Mouse (Mus musculus) thymus, postnatal 0 days (tissue): ENCODE results near the gene Prkg1. TPM values are rescaled to one million over a fixed set of nuclear protein-coding genes. Genes with fewer than 3 reads are reported as not detected.

Experiments
- DNase-seq: peaks from one replicate; pipeline ENCODE4 v3.0.0-alpha.2; 2015; ENCODE audit warnings: low spot score
- polyA plus RNA-seq: library from polyadenylated mRNA; unstranded; fragments of >200 nt; fragmentation: Nextera tagmentation; extraction: Ambion mirVana; gene quantifications from 2 replicates; pipeline ENCODE4 v1.2.1, GENCODE M21; 2015

Gene Prkg1
- polyA plus RNA-seq, 1 experiment from 2014 or later, result 0.27 TPM

GRCm38 (mm10) chr19:31746635-31747034, 18.2 kb downstream of the Prkg1 start:
- peak; percentile 10 for DNase-seq

DNA sequence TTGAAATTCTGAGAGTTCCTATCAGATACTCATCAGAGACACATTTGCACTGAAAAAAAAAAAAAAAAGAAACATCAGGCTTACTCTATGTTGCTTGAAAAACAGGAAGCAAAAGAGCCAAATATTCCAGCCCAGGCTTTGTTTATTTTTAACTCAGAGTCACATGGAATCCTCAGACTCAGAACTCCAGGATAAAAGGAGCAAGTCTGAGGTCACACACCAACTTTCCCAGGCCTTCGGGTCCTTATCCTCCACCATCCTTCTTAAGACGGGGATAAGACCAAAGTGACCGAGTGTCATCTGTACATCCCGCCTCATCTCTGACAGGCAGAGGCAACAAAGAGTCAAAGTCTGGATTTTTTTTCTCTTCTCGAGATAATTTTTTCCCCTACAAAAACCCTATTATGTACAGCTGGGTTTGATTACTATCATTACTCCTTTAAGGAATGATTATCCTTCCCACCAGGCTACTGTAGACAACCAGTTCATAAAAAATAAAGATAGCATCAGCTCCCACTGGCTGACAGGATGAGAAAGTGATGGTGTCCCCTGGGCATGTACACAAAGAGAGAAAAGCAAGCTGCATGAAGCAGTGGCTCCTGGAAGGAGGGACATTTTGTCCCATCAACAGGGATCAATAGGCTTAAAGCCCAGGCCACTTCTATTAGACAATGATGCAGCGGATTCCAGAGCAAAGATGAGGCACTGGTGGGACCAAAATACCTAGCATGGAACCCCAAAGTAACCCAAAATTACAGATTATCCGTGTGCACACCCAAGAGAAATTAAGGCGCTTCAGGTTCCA, 21.4 kb downstream of the Prkg1 start:
- no peak for DNase-seq

DNA sequence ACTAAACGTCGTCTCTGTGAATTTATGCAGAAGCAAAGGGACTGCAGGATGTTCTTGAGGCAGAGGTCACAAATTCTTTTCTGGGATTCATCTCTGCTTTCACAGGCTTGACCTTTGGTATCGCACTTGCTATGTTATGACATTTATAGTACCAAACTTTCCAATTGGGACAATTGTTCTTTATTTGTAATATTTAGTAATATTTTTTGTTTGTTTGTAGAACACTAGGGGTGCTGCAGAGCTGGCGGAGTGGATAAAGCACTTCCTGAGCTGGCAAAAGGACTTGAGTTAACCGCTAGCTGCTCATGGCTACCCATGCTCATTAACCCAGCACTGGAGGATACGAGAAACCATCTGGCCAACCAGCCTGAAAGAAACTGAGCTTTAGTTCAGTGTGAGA, 49.9 kb downstream of the Prkg1 start:
- DNase-seq, result no peak

GRCm38 (mm10) chr19:31714418-31714817, 50.4 kb downstream of the Prkg1 start:
- no peak for DNase-seq

DNA sequence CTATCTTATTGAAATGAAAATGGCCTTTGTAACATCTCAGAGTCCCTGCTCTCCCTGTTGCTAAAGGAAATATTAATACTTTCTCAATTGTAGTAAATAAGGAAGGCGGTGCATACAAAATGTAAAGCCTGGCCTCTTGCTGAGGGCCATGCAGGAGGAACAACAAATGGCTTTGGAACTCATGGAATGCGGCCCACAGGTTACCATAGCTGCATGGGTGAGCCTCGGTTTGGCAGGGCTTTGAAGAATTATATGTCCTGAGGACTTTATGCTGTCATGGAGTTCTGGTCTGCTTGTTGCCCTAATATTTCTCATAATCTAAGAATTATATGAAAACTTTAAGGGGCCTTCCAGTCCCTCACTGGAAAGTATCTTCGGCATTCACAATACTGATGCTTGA, 51.5 kb downstream of the Prkg1 start:
- DNase-seq, result no peak

DNA sequence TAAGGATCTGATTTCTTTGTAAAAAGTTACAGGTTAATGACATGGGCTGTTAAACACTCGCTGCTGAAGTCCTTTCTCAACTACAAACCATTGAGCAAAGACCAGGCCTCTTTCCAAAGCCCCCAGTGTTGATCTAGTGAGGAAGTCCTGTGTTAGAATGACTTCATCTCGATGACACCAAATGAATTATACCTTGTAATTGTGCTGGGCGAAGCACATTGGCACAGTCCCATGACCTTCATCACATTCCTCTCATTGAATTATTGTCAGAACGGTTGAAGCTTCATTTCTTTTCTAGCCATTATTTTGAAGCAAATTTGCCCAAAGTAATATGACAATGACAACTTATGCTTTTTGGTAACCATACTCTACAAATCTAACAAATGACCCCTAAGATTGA, 54.5 kb downstream of the Prkg1 start:
- DNase-seq, result no peak

GRCm38 (mm10) chr19:31703991-31704390, 60.8 kb downstream of the Prkg1 start:
- DNase-seq, result no peak

GRCm38 (mm10) chr19:31698916-31699315, 65.9 kb downstream of the Prkg1 start:
- DNase-seq, result no peak

DNA sequence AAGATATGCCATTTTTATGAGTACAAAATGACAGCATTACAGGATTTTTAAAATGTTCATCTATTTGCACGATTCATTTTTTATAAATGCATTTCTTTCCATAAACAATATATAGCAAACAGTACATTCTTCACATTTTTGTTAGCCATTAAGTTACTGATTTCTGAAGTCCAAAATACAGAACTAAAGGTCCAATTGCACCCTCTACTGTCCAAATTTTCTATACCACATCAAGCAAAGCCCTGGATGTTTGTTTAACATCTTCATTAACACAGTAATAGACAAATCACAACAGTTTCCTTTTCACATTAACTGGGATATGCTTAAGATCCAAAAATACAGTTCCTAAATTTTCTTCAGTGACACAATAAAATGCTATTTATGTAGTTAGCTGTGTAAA, 84.0 kb downstream of the Prkg1 start:
- no peak for DNase-seq

DNA sequence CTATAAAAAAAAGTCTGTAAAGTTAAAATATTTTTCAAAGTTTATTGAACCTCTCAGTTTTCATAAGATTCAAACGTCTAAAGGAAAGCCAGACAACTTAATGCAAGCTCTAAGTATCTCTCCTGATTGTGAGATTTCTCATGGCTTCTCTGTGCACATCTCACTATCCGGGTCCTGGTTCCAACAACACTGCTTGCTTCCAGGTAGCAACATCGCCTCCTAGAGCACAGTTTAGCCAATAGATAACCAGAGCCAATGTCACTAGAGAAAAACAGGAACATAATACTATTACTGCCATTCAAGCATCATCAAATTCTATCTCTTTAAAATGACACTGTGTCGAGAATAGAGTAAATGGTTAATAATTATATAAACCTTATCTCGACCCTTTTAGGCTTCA, 86.5 kb downstream of the Prkg1 start:
- DNase-seq, result no peak

DNA sequence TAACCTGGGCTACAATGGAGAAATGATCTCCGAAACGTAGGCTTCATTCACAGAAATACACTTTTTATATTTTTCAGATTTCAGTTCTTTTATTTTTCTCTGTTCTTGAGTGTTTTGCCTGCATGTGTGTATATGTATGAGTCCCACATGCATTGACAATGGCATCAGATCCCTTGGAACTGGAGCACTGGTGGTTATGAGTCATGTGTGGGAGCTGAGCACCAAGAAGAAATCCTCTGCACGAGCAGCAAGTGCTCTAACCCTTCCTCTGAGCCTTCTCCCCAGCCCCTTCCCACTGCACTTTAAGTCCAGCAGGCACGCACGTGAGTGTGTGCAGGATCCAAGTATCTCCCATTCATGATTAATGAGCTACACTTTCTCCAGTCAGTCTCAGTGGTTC, 93.1 kb downstream of the Prkg1 start:
- no peak for DNase-seq

DNA sequence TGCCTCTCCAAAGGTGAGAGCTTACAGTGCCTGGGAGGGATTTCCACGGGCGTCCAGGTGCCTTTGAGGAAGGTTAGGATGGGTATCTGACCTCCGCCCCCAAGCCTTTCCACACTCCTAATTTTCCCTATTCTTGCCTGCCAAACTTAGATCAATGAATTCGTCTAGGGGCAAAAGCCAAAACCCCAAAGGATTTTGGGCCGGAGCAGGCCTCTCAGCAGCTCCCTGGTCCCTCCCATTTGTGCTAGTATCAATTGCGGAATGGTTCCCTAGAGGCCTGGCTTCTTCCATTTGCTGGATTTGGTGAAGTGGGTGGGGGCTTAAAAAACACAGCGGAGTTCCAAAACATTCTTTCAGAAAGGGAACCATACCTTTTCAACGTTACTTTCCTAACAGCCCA, 99.8 kb downstream of the Prkg1 start:
- no peak for DNase-seq

DNA sequence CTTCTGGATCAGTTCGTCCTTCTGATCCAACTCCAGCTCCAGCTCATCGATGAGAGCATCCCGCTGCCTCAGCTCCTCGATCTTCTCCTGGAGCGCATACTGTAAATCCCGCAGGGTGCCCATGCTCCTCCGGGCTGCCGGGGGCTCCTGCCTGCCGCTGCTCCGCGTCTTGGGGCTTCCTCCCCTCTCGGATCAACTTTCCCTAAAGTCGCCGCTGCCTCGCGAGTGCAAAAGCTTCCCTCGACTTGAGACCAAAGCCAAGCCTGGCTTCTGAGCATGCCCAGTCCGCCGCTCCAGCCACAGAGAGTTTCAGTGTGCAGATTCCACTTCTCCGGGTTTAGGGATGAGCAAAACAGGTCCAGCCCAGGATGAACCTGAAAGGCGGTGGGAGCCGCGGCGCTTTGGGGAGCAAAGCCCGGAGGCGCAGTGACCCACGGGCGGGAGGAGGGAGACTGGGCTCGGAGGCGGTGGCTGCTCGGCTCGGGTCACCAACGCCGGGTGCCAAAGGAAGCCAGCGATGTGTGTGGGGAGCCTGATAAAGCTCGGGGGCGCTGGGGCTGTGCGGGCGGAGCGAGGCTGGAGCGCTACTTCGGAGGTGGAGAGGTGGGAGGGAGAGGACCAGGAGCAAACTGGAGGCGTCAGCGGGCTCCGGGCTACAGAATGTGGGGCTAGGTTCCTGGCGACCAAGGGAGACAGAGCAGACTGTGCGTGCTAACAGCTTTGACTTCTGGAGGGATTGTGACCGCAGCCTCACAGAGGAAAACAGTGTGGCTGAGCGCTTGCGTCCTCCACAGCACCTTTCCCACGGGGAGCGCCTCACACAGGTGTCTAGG, 100.5 kb downstream of the Prkg1 start:
- no peak for DNase-seq

GRCm38 (mm10) chr19:31663437-31664158, 101.2 kb downstream of the Prkg1 start:
- no peak for DNase-seq

GRCm38 (mm10) chr19:31662802-31663201, 102.0 kb downstream of the Prkg1 start:
- no peak for DNase-seq

- no peak for DNase-seq
Measured at GRCm38 (mm10) chr19:31658751-31659397, 106.0 kb downstream of the Prkg1 start.

DNA sequence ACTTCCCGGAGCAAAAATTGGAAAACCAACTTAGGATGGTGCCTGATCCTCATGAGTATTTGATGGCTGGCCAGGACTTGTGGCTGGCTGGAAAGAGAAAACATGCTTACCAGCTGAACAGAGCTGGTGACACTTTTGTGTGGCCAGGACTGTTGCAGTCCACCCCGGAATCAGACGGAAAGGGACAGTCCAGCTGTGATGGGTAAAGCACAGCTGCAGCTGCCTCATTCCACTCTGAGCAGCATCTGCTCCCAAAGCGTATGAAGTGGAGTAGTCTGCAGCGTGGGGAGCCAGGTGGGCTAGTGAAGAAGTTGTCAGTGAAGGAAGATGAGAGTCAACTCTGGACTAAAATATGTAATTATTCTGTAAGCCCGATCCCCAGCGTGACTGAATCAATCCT, 108.6 kb downstream of the Prkg1 start:
- DNase-seq, result no peak

DNA sequence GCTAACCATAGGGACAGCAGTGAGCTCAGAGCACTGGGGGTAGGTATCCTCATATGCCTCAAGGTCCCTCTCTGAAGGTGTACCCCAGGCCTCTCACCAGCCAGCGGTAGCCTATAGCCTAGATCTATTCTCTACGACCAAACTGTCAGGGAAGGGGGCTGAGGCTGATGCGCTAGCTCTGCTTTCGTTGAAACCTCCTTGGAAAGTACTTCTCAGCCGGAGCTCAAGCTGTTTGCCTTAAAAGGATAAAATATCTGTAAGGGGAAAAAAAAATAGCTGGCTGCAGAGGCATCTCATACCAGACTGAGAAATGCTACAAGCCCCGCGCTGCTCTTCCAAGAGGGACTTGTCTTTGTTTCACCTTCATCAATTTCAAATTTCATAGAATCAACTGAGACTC, 109.0 kb downstream of the Prkg1 start:
- DNase-seq, result no peak

- no peak for DNase-seq
Measured at GRCm38 (mm10) chr19:31654022-31654421, 110.8 kb downstream of the Prkg1 start.

DNA sequence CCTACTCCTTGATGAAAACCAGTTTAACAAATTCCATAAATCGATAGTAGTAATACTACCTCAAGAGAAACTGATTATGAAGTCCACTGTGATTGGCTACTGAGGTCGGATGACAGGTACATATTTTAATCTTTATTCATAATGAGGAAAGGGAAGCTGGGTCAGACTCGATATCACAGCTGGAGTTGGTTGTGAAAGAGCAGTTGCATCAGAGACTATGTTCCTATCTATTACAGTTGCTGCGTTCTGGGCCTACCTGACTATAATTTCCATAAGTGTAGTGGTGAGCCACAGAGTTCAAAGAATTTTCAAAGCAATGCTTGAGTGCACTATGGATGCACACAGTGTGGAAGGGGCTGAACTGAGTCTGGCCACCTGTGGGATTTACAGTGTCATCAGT, 114.4 kb downstream of the Prkg1 start:
- DNase-seq, result no peak

DNA sequence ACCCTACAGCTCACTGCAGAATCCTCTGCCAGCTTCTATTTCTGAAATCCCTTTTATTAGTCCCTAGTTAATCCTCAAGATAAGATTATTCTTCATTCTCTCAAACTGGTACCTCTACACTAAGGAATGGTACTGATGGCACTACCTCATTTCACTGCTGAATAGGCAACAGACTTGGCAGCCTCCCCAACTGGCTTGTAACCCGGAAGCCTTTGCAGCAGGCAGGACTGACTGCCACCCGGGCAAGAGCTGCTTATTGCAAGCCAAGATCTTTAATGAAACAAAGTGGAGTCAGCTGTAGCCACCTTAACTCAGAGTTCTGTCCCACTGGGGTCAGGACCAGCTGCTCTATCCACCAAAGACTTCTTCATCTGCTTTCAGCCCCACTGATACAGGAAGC, 117.3 kb downstream of the Prkg1 start:
- no peak for DNase-seq
